Mouse (Mus musculus): ENCODE measurements around the gene Fes.
A peak's percentile ranks its signal among the peaks of the same experiment; 100 is the strongest.

Gene Fes

DNA sequence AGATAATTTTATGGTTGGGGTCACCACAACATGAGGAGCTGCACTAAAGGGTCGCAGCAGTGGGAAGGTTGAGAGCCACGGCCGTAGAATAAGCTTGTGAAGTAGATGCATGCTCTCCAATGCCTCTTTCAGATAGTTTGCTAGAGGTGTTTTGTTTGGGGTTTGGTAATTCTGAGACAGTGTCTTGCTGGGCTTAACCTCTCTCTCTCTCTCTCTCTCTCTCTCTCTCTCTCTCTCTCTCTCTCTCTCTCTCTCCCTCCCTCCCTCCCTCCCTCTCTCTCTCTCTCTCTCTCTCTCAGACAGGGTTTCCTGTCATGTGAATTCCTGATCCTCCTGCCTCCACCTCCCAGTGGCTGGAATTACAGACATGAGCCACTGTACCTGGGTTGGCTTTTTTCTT, 13.0 kb downstream of the Fes start:
- no peak for DNase-seq (ENCODE audit: low read depth, low spot score)

DNA sequence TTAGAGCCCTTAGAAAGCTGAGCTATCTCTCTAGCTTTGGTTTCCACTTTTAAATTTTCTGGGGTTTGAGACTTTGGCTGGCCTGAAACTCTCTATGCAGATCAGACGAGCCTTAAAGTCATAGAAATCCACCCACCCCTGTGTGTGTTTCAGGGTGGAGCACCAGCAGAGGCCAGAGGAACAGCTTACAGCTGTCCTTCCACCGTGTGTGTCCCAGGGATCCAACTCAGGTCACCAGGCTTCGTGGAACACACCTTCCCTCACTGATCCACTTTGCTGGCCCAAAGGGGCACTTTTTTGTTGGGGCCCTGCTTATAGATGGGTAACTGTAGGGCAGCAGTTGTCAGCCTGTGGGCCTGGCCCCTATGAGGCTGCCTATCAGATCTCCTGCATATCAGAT, 13.5 kb downstream of the Fes start:
- DNase-seq (ENCODE audit: low read depth, low spot score), result no peak

DNA sequence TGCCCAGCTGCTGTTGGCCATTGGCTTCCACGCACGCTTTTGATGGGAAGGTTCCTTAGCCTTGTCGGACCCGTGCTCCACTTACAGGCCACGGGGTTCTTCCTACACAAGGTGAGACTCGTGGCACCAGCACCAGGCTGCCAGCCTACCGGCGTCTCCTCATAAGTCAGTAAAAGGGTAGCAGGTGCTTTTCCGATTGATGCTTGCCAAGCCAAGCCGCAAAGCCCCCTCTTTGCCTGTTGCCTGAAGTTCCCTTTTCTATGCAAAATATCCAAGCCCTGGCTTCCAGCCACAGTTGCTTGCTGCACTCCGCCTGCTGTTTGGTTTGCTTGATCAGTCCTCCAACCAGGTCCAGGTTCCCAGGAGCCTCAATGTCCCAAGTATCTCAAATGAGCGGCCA, 13.9 kb downstream of the Fes start:
- DNase-seq (ENCODE audit: low read depth, low spot score), result no peak

GRCm38 (mm10) chr7:80373352-80373751, 14.4 kb downstream of the Fes start:
- no peak for DNase-seq (ENCODE audit: low read depth, low spot score)

GRCm38 (mm10) chr7:80372667-80373066, 15.1 kb downstream of the Fes start:
- DNase-seq (ENCODE audit: low read depth, low spot score), result no peak

GRCm38 (mm10) chr7:80372166-80372565, 15.6 kb downstream of the Fes start:
- DNase-seq (ENCODE audit: low read depth, low spot score), result no peak

DNA sequence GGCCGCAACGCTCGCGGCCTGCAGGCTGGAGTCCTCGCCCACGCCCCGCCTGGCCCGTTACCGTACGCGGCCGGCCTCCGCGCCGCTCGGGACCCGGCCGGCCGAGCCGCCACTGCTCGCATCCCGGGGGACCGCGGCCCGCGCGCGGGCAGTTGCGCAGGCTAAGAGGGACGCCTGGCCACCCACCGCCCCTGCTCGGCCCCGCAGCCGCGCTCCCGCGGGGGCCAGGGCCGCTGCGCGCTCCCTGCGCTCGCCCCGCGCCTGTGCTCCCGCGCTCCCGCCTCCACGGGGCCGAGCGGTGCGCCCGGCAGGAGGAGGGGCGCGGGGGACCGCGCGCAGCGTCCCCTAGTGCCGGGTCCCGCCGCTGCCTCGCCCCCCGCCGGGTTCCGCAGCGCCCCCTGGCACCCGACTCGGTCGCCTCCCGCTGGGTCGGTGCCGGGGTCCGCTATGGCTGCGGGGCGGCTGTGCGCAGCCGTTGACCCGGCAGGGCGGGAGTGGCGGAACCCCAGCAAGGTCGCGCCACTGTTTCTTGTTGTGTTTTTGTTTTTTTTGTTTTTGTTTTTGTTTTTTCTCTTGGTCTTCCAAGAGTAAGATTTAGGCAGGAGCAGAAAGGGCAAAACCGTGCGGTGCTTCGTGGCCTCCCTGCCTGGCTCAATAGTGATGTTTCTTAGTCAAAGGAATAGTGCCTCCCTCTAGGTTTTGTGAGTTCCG, 16.6 kb downstream of the Fes start, which contains the start of gene Man2a2:
Gene Man2a2 (minus strand): TSS at position 335 of the 711 bp plus-strand sequence.
- DNase-seq (ENCODE audit: low read depth, low spot score), result peak; percentile 51

DNA sequence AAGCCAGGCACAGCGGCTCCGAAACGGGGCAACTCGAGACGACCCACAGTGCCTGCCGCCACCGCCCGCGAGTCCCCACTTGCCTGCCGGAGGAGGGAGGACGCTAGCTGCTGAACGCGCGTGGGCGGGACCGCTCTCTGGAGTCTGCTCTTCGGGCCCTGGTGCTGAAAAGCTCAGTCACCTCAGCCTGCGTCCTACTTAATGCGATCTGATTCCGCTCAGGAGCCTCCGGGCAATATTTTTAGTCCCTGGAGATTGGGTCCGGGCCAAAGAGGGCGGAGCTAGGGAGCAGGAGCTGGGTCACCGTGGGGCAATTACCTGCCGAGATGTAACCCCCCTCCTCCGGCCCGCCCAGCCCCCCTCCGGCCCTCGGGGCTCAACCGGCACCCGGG, 17.1 kb downstream of the Fes start:
- peak; percentile 75 for DNase-seq (ENCODE audit: low read depth, low spot score)

DNA sequence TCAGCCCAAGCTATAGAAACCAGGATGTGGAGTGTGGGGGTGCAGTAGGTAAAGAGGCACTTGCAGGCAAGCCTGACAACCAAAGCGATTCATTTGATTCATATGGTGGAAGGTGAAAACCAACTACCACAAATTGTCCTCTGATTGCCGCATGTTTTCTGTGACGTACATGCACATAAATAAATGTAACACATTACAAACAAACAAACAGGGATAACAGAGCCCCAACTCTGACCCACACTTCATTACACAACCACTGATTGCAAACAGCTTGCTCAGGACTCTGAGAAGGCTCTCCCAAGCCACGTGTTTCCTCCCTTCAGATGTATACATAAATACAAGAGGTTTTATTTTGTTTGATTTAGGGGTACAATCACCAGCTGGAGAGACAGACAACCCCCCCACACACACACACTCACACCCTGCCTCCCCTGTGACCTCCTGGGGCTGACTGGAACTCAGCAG, 17.7 kb downstream of the Fes start:
- DNase-seq (ENCODE audit: low read depth, low spot score), result no peak

DNA sequence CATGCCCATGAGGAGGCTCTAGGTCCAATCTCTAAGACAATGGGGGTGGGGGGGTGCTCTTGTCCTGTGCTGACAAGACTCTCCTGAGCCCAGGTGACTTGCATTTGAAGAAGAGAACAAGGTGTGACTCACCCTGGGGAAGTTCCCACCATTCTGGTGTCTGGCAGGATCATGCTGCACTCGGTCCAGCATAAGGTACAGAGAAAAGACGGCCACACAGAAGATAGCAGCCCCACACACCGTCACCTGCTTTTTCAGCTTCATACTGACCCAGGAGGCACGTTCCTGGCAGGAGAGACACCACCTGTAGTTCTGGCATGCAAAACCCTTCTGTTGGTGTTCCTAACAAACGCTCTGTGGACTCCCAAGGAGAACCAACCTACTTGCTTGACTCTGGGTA, 18.3 kb downstream of the Fes start:
- DNase-seq (ENCODE audit: low read depth, low spot score), result no peak

DNA sequence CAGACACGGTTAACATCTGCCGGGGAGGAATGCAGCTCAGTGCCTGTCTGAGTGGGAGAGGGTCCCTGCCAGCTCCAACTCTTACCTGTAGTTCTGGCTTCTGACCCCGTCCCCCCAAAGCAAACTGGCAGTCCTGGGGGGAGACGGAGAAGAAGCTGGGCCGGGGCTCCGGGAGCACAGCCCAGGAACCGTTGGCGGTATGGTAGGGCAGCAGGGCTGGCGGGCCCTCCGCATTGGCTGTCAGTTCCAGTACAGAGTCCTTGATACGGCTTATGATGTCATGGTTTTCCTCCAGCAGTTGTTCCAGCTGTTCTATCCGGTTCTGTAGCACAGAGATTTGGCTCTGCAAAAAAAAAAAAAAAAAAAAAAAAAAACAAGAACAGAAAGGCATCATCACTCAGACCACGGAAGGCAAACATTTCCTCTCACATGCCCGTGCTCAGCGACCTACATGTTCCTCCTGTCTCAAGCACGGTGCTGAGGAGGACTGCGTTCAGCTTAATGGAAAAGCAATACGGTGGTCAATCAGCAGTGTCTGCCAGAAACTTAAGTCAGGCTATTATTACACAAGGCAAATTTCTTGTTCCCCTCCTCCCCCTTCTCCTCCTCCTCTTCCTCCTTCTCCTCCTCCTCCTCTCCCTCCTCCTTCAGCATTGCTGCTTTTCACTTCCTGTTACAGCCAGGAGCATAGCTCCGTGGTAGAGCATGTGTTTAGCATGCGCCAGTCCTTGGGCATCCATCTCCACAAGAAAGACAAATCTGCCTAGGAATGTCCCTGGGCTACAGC, 18.9 kb downstream of the Fes start:
- no peak for DNase-seq (ENCODE audit: low read depth, low spot score)

- DNase-seq (ENCODE audit: low read depth, low spot score), result no peak
Measured at GRCm38 (mm10) chr7:80368009-80368408, 19.7 kb downstream of the Fes start.

- no peak for DNase-seq (ENCODE audit: low read depth, low spot score)
Measured at GRCm38 (mm10) chr7:80367232-80367631, 20.5 kb downstream of the Fes start.

DNA sequence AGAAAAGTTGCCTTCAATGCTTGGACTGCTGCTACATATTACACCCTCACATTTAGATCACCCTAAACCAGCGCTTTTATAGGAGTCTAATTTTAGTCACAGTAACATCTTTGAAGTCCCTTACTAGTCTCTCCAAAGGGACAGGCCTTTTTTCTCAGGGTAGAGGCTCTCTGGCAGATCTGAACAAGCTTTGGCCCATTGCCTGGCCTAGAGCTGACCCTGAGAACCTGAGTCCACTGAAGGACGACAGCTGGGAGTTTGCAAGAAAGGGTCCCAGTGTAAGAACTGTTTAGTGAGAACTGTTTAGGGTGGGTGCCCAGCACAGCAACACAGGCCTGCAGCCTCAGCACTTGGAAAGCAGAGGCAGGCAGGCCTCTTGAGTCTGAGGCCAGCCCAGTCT, 22.0 kb downstream of the Fes start:
- no peak for DNase-seq (ENCODE audit: low read depth, low spot score)

DNA sequence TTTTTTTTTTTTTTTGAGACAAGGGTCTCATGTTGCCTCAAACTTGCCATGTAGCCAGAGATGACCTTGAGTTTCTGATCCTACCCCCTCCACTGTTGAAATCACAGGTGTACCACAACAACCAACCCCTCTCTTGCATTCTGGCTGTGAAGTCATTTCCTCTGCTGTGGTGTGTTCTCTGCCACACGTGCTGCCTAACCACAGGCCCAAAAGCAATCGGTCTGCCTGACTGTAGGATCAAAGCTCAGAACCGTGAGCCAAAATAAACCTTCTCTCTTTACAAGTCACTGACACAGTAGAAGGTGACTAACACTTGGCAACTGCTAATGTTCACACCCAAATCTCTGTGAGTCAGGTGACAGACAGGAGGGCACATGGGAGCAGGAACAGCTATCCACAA, 27.3 kb downstream of the Fes start:
- DNase-seq (ENCODE audit: low read depth, low spot score), result no peak

GRCm38 (mm10) chr7:80358039-80358438, 29.7 kb downstream of the Fes start:
- no peak for DNase-seq (ENCODE audit: low read depth, low spot score)

DNA sequence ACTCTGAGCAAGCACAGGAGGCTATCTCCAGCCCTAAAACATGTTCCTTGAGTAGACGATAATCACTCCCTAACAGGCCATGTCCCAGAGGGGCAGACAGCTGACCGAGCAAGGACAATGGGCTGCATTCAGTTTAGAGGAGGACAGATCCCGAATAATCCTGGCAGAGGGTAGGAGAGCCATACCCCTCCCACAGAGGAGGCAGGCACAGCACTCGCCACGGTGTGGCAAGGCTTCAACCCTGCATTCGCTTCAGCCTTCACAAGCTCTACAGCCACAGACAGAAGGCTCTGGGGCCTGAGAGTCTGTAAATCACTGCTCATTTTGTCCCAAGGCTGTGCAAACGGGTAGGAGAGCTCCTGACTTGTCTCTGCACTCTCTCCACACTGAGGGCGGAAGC, 30.6 kb downstream of the Fes start:
- DNase-seq (ENCODE audit: low read depth, low spot score), result no peak

DNA sequence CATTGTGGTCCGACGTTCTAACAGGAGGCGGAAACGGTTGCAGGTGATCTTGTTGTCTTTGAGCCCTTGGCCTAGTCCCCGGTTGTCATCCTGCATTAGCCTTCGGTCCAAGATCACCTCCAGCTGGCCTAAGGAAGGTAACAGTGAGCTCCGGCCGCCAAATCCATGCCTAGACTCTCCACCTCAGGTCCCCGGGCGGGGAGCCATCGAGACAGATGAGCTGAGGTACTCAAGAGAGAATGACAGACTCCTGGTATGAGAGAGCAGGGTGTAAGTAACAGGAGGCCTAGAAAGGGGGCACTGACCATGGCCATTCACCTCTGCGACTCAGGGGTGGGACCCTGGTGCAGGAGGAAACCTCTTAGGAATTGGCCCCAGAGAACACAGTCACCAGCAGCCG, 31.4 kb downstream of the Fes start:
- no peak for DNase-seq (ENCODE audit: low read depth, low spot score)

DNA sequence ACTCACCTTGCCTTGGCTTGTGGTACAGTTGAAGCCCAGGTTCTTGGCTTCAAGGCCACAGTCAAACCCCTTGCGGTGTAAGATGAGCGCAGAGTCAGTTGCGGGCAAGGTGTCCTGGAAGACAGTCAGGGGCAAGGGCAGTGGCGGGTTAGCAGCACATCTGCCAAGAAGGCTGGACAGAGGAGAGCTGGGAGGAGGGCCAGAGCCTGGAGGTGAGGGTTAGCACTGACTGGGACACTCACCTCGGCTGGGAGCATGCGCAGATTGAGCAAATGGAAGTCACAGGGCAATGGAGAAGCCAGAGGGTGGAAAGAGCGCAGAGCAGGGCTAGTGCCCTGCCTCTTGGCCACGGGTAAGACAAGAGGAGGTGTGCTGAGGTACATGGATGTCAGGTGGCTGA, 34.8 kb downstream of the Fes start:
- no peak for DNase-seq (ENCODE audit: low read depth, low spot score)

GRCm38 (mm10) chr7:80350808-80351207, 36.9 kb downstream of the Fes start:
- DNase-seq (ENCODE audit: low read depth, low spot score), result no peak

DNA sequence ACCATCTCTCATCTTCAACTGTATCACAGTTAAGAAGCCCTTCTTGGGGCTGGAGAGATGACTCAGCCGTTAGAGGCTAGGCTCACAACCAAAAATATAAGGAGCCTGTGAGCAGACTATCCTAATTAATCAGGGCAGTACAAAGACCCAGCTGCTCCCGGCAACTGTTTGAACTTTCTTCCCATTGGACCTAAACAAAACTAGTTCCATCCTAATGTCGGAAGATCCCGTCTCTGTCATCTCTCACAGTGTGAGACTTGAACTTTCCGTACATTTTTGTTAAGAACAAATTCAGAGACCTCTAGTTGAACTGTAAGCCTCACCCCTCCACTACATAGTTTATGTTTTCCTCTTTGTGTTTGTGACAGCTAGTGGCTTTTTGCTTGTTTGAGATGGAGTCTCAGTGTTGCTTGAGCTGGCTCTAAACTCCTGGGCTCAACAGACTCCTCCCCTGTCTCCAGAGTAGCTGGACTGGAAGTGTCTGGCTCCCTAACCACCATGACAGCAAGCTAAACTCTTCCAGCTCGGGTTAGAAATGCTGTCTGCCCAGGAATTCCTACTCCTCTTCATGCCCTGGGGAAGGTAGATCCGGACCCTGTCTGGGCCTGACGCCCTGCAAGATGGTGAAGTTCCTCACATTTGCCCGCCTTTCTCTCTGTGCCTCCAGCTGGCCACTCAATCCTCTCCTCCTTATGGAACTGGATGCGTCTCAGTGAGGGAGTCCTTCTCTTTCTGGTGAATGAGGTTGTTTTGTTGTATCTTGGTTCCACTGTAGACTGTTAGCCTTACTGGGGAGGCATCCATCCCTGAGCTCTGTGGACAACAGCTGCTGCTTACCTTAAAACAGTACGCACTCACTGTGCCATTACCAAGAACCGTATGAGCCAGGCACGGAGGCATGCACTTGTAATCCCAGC, 39.8 kb downstream of the Fes start:
- DNase-seq (ENCODE audit: low read depth, low spot score), result no peak

- no peak for DNase-seq (ENCODE audit: low read depth, low spot score)
Measured at GRCm38 (mm10) chr7:80346830-80347229, 40.9 kb downstream of the Fes start.
